Mouse (Mus musculus) left cerebral cortex, postnatal 25 days (tissue): ENCODE data around the gene Gnpnat1. TPM values are rescaled to one million over a fixed set of nuclear protein-coding genes. Genes with fewer than 3 reads are reported as not detected.
"Not testable (repeated sequence)": the region's sequence is repeated elsewhere in the genome, so short reads cannot be mapped to it uniquely, and the experiment has no call there.

Source experiments
- DNase-seq, 2 experiments: peaks; one replicate each; pipeline ENCODE4 v3.0.0; 2022; ENCODE audit warnings: low spot score in 2 of 2, mixed read lengths in 1 of 2
- intact Hi-C: fragments of 180-260 bp; cut with DNase I; formaldehyde crosslinking; loops from one replicate; pipeline ENCODE4 v1.15.1; 2025
- total RNA-seq, 2 experiments: library from RNA; stranded (reverse); gene quantifications; 2 replicates each; pipeline ENCODE4 v1.2.3; 2021

Gnpnat1 gene
- 10 to 100 TPM; 16.5 to 16.6 TPM for total RNA-seq

DNA sequence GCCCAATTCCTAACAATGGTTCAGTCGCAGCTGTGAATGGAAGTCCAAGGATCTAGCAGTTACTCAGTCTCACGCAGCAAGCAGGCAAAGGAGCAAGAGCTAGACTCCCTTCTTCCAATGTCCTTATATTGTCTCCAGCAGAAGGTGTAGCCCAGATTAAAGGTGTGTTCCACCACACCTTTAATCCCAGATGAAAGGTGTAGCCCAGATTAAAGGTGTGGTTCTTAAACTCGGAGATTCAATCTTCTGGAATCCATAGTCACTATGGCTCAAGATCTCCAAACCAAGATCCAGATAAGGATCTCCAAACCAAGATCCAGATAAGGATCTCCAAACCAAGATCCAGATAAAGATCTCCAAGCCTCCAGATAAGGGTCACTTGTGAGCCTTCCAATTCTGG is at the start of gene Gnpnat1:
TSS of gene Gnpnat1 (minus strand) at position 101 of the 400 bp plus-strand sequence.
- intact Hi-C loops, DNase-seq: not testable (repeated sequence)

DNA sequence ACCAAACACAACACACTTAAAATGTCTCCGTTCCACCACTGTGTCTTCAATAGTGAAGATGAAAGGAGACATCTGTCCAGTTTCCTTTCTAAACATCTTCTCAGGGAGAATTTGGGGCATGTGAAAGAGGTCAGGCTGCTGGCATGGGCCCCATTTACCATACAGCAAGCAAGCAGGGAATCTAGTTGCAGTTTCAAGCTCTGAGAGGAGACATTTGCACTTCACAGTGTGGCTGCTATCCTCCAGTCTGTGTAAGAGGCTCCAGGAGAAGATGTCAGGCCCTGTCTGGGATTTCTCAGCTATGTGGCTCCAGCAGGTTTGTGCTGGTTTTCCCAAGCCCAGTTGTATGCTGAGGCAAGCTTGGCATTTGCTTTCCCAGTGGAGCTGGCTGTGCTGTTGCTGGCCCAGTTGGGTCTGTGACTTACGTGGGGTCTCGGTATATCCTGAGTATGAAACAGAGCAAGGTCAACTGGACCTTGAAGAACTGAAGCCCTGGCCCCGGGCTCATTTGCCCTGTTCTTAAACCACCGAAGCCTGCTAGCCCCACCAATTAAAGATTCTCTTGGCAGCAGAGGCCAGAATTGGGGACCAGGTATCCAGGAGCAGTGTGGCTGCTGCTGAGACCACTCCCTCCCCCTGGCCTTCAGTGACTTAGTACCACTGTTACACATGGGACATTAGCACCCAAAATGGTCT is 49.0 kb upstream of the Gnpnat1 start:
- intact Hi-C loops: no loop called here
- DNase-seq: no peak

DNA sequence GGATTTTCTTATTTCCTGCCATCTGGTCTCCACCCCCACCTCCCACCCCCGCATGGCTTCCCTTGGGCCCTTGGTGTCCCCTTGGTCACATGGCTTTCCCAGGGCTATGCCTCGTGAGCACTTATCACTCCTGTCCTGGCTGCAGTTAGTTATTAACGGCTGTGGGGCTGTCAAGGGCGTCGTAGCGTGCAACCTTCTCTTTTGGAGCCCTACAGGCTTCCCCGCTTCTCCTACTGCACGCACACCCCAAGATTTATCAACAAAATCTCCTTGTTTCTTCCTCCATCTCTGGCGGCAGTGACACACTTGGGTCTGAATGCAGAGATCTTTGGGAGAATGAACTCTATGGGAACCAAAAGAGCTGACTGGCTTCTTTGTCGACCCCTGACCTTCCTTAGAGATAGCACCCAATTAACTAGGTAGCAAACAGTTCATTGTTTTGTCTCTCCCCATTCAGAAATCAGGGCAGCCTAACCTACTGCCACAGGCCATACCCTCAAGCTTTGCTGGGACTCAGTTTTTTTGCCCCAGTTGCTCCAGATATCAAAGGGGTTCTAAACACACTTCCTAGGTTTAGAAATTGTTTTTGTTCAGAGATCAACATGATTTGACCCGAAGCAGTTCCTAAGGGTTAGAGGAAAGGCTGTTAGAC is 48.3 kb upstream of the Gnpnat1 start:
- DNase-seq: no peak
- intact Hi-C loops: no loop called here

DNA sequence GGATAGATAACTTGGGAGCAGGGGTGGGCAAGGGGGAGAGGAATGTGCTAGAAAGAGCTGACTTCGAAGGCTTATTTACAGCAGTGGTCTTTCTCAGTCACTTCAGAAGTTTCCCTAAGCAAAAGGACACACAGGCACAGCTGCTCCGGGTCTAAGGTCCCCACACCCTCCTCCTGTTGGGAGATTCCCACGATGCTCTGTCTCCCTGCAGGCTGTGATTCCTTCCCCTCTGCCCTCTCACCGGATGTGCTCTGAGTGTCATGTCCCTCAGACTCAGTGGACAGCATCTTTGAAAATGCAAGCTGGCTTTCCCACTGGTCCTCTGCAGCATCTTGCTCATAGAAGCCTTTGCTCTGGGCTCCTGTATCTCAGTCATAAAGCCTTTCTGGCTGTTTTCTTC is 47.4 kb upstream of the Gnpnat1 start:
- DNase-seq: no peak
- intact Hi-C loops: no loop called here

DNA sequence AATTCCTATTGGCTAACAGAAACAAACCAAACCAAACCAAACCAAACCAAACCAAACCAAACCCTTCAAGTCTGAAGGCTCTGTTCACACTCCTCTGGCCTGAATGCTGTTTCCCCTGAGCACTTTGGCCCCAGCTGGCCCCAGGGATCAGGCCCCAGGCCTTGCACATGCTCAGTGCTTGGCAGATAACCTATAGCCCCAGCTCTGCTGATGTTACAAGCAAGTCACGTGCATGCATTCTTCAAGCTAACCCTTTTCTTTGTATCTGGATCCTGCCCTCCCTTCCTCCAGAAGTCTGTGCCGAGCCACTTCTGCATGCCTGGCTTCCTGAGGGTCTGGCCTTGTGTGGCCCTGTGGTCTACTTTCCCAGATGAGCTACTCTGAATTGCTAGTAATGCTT is 46.4 kb upstream of the Gnpnat1 start:
- no peak for DNase-seq
- intact Hi-C loops: no loop called here

DNA sequence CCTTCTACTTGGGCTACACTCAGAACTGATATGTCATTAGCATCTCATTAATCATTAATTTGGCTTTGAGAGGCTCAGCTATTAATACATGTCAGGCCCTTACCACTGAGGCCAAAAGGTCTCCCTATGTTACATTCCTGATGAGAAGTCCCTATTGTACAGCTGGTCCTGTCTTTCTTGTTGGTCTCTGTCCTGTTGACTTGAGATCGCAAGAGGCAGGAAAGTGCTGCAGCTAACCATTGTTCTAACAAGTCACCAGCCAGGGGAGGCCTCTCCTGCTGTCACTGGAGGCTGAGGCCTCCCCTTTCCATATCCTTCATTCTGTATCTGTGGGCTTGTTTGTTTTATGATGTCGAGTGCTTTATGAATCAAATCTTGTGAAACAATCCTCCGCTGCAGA is 42.1 kb upstream of the Gnpnat1 start:
- no peak for DNase-seq

DNA sequence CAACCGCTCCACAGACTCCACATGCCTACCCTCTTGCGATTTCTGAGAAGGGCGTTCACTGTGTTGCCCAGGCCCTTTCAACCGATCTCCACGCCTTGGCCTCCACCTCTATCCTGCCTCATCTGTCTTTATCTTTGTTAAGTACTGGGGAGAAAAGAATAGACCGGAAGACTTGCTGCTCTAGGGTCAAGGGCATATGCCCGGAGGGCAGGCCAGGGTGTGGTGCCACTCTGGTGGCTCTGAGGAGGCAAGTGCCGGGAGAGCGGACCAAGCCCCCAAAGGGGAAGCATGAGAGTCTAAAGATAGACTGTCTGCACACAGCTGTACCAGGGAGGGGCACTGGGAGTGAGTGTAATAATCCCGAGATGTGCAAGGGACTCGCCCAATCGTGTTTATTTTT is 40.7 kb upstream of the Gnpnat1 start:
- DNase-seq: no peak
- intact Hi-C loops: no loop called here

More for the DNA sequence above, 42.1 kb upstream of the Gnpnat1 start:
- intact Hi-C loops: no loop called here

DNA sequence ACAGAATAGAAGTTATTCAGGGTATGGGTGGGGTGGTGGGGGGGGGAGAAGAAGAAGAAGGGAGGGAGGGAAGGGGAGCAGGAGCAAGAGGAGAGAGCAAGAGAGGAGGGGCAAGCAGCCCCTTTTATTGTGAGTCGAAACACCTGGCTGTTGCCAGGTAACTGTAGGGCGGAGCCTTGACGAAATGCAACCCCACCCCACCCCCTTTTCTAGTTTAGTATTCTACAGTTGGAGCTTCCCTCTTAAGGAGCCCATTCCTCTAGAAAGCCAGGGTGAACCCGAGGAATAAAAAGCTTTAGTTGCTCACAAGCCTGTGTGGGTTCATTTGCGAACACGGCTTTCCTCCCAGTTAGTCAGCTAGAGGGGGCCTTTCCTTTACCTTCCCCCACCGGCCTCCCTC is 40.2 kb upstream of the Gnpnat1 start:
- DNase-seq: no peak
- intact Hi-C loops: no loop called here

DNA sequence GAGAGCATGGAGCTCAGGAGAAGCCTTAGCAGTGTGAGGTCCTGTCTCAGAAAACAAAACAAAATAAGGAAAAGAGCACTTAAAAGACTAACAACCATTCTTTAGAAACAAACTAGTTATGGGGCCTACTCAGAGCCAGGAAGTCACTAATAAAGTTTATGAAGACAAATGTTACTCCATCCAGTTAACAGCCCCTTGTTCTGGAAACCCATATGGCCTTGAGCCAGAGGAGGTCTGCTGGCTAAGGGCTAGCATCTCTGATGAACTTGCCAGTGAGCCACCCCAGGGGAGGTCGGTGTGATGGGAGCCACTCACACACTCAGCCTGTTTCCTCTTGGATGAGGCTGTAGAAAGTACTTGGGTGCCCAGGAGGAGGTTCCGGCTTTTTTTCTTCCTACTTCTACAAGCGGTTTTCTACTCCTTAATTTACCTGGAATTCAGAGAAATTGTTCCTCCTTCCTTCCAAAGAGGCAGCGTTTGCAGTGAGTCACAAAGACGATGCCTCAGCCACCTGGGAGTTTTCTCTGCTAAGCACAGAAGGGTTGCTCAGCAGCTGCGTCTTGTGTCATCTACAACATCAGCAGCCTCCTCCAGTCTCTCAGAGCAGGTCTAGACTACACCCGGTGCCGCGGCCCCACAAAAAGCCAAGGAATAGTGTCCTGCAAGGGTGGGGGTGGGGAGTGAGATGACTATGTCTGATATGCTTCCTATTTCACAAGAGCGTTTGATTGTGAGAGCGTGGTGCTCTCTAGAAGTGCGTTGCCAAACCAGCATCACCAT is 38.3 kb upstream of the Gnpnat1 start:
- peak in 1 of 2 experiments; percentile 30 for DNase-seq
- intact Hi-C loops: no loop called here

DNA sequence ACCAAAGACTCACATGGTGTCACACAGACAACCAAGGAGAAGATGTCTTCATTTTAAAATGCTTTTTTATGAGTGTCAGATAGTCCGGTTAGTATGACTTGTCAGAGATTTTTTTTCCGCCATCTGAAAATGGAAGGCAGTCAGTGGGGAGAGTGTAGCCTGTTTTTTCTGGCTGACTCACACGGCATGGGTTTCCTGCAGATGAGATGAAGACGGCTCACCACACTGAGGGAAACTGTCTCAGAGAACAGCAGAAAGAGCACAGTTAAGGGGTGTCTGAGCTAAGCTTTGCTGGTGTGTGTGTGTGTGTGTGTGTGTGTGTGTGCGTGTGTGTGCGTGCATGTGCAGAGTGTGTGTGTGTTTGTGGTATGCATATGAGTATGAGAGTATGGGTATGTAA is 36.6 kb upstream of the Gnpnat1 start:
- DNase-seq: peak in 1 of 2 experiments; percentile 33
- intact Hi-C loops: no loop called here

DNA sequence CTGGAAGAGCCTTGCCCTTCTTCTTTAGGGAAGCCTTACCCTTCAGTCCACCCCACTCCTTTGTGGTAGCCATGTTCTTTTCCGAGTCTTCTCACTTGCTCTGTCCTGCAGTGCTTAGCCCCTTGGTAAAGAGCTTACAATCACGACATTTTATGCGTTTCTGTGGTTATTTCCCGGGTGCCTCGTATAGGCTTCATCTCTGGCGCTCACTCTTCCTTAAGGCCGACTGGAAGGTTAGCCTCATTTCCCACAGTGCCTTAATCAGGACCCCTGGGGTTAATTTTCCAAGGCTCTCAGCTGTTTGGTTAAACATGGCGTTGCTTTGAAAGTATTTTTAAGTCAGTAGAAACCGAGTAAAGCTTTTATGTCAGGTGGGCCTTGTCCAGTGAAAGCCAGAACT is 34.7 kb upstream of the Gnpnat1 start:
- intact Hi-C loops: no loop called here

DNA sequence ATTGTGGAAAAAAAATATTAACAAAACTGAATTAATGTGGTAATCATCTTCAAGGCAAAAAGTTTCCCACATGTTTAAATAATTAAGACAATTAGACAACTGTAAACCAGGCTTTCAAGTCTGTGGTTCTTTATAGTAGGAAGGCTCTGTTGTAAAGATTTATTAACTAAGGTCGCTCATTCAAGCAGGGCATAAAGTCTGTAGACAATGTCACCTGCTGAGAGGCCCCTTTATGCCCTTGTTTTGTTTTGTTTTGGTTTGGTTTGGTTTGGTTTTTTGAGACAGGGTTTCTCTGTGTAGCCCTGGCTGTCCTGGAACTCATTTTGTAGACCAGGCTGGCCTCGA is 34.2 kb upstream of the Gnpnat1 start:
- intact Hi-C loops: no loop called here

More for the DNA sequence above, 34.7 kb upstream of the Gnpnat1 start:
- no peak for DNase-seq

DNA sequence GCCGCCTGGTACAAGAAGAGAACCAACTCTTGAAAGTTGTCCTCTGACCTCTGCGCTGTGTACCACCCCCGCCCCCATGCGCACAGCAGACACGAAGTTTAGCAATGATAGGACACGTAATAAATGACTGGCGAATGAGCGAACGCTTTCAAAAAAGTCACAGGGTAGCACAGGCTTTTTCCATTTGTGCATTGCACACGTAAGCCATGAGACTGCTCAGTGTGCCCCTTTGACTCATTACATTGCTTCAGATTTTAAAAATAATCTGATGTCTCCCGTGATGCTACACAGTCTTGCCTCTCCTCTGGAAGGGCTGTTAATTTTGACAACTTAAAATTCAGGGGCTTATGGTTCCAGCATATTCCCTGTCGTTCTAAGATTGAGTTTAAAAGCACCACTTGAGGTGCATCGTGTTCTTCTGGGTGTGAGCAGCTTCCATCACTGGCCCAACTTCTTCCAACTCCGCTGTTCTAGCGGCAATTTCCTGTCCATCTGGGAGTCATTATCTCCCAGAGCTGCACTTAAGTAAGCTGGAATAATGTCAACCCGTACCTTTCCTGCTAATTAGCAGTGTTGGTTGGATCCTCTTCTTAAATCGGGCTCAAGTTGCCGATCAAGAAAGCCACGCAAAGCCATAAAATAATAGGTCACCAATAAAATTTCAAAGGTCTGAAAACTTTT is 33.7 kb upstream of the Gnpnat1 start:
- DNase-seq: no peak
- intact Hi-C loops: no loop called here

More for the DNA sequence above, 34.2 kb upstream of the Gnpnat1 start:
- DNase-seq: no peak

DNA sequence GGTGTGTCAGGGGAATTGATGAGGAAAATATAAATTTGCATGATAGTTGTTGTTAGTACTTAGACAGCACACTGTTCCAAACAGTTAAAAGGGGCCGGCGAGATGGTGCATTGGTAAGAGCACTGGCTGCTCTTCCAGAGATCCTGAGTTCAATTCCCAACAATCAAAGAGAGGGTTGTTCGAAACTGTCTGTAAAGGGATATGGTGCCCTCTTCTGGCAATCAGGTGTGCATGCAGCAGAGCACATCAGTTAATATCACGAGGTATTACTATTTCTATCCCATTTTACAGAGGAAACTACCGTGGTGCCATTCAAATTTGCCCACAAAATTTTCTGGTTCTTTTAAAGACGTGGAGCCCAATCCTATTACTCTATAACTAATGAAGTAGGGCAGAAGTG is 29.5 kb upstream of the Gnpnat1 start:
- DNase-seq: no peak
- intact Hi-C loops: no loop called here

DNA sequence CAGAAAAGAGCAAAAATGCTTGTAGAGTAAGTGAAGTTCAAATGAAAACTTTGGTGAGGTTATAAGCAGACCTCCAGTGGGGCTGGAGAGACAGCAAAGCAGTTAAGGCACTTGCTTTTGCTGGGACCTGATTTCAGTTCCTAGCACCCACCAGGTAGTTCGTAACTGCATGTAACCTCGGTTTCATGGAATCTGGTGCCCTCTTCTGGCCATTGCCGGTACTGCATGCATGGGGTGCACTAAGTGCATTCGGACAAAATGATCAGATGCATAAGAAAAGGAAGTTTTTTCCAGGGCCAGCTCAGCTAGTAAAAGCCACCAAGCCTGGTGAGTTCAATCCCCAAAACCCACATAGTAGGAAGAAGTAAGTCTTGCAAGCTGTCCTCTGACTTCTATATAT is 27.3 kb upstream of the Gnpnat1 start:
- intact Hi-C loops: no loop called here
- DNase-seq: no peak

DNA sequence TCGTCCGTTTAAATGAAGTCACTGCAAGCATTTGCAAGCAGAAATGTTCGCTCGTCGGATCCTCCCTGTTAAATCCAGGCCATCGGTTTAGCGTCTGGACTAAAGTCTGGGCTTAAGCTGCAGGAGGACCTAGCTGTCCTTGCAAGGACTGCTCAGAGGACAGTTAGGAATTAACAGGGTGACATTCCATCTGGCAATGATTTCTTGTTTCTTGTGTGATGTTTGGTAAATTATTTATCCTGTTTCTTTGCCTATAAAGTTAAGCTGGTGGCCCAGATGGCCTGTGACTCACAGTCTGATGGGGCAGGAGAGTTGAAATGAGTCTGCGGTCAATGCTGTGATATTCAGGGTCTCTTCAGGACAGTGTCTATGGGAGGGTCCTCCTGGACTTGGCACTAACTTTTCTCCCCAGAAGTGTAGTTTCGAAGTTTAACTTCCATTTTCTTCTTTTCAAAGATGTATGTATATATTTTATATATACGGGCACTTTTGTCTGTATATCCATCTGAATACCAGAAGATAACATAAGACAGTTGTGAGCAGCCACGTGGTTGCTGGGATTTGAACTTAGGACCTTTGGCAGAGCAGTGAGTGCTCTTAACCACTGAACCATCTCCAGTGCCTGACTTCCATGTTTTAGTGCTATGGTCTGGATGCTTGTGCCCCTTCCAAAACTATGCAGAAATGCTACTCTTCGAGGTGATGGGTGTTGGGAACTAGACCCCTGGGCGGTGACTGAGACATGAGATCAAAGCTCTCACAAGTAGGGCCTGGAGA is 25.5 kb upstream of the Gnpnat1 start:
- DNase-seq: no peak
- intact Hi-C loops: no loop called here

DNA sequence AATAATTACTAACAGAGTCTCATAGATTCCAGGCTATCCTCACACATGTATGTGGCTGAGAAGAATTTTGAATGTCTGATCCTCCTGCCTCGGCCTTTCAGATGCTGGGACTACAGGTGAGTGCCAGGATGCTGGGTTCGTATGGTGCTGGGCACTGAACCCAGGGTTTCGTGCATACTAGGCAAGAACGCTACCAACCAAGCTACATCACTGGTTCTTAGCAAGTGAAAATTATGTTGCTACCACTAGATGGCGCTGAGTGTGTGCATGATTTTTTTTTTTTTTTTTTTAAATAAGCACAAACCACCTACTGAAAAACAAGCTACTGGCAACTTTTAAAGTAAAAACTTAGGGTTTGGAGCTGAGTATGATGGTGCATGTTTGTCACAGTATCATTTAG is 18.5 kb upstream of the Gnpnat1 start:
- peak; percentile 38 to 60 for DNase-seq

DNA sequence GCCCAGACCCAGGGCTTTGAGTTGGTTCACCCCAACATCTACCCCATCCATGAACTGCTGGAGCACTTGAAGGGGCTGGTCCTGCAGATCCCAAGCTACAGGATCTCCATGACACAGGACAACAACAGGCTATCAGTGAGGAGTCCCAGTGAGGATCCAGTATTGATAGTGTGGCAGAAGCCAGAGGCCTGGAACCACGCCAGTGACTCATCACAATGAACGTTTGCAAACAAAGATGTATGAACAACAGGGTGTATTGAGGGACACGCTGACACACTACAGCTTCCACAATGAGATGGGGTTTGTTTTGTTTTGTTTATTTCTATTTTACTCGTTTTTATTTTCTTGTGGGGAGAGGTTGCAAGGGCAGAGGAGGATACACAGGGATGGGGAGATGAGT is 17.7 kb upstream of the Gnpnat1 start:
- peak in 1 of 2 experiments; percentile 25 for DNase-seq
- intact Hi-C loops: loop anchor here (5.0 to 10.0 kb wide), 4 partner anchors 120 to 1302 kb away; no protein-coding TSS in a partner anchor

More for the DNA sequence above, 18.5 kb upstream of the Gnpnat1 start:
- intact Hi-C loops: loop anchor here (5.0 to 10.0 kb wide), 4 partner anchors 119 to 1302 kb away; no protein-coding TSS in a partner anchor

DNA sequence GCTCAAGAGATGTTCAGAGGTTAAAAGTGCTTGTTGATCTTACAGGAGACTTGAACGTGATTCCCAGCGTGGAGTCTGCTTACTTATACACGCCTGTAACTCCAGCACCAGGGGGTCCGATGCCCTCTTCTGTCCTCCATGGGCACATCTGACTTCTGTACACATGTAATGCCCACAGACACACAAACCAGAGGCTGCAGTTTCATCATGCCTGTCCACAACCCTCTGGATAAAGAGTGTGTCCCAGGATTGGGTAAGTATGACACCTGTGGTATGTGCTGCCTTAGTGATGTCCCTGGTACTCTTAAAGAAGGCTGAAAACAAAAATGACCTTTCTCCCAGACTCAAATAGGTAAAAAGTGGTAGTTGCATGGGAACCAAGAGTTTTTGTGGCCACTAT is 14.6 kb upstream of the Gnpnat1 start:
- intact Hi-C loops: loop anchor here (5.0 kb wide), 1 partner anchor 268 kb away; no protein-coding TSS in a partner anchor
- no peak for DNase-seq
